Mouse (Mus musculus) pancreas, adult 10 weeks (tissue): ENCODE results near the gene Tent5d. TPM values are rescaled to one million over a fixed set of nuclear protein-coding genes. Genes with fewer than 3 reads are reported as not detected.

Experiments
- polyA plus RNA-seq: library from polyadenylated mRNA; stranded (reverse); fragments of 350-450 nt; fragmentation: Illumina TruSeq; extraction: RNeasy Lipid Tissue Mini Kit (QIAGEN cat#74804); gene quantifications from one replicate; pipeline ENCODE4 v1.2.3, GENCODE M21; 2015; ENCODE audit warnings: low read depth, low replicate concordance; ENCODE audit not compliant: insufficient read depth

The Tent5d gene
- polyA plus RNA-seq: not detected

DNA sequence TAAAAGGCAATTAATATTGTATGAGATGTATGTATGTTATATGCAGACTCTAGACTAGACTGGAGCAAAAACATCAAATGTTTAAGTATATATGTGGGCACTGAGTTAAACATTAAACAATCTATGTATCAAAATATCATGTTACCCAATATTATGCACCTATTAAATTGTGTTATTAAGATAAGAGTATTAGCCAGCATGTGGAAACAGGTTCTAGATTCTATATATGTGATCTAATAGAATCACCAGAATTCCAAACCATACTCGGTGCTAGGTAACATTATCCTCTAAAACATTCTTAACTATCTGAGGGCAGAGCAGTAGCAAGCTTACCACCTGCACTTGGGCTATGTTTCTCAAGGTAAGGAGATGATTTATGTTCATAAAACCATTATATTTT is at the start of gene Tent5d:
Gene Tent5d, plus strand, starts transcription at position 301 of the 400 bp plus-strand sequence.

GRCm38 (mm10) chrX:107816218-107816554 is 23.8 kb downstream of the Tent5d start, which contains the start of gene 2610002M06Rik:
2610002M06Rik (minus strand) TSS chrX:107816334.

Other genes starting within 250 kb of the Tent5d start
- not detected for gene Tbx22, start 124.6 kb upstream of the Tent5d start, polyA plus RNA-seq
- 2.1 TPM for gene 2610002M06Rik, start 23.7 kb downstream of the Tent5d start, polyA plus RNA-seq
- not detected for gene Gm732, start 155.9 kb downstream of the Tent5d start, polyA plus RNA-seq